Mouse (Mus musculus) intestine, postnatal 0 days (tissue): ENCODE results near the gene Usp4. TPM values are rescaled to one million over a fixed set of nuclear protein-coding genes. Genes with fewer than 3 reads are reported as not detected.

Source experiments
- ATAC-seq: fragments of 200-750 bp; cut with Nextera tagmentation; 2 replicates; pipeline ENCODE4 v1.8.0; 2017; ENCODE audit warnings: mild to moderate bottlenecking, moderate TSS enrichment, moderate library complexity
- H3K27ac ChIP-seq: fragments of 300-500 bp; sonication (generic); 2 replicates; pipeline ENCODE4 v1.5.1; 2014; ENCODE audit warnings: mild to moderate bottlenecking, low read depth, low read length, moderate library complexity
- H3K27me3 ChIP-seq: fragments of 300-500 bp; sonication (generic); replicated peaks from 2 replicates; pipeline ENCODE4 v1.6.1; 2014; ENCODE audit warnings: low read length, mixed read lengths; ENCODE audit not compliant: control insufficient read depth, insufficient read depth
- H3K36me3 ChIP-seq: fragments of 300-500 bp; sonication (generic); 2 replicates; pipeline ENCODE4 v1.6.1; 2014; ENCODE audit warnings: mild to moderate bottlenecking, moderate library complexity; ENCODE audit not compliant: control insufficient read depth, insufficient read depth
- H3K4me1 ChIP-seq: fragments of 300-500 bp; sonication (generic); replicated peaks from 2 replicates; pipeline ENCODE4 v1.6.1; 2014; ENCODE audit warnings: antibody characterized with exemption, low read length, mixed read lengths; ENCODE audit not compliant: control insufficient read depth, insufficient read depth
- H3K4me2 ChIP-seq: fragments of 300-500 bp; sonication (generic); replicated peaks from 2 replicates; pipeline ENCODE4 v1.6.1; 2014; ENCODE audit warnings: low read depth, mild to moderate bottlenecking, moderate library complexity
- H3K4me3 ChIP-seq: fragments of 300-500 bp; sonication (generic); 2 replicates; pipeline ENCODE4 v1.5.1; 2014; ENCODE audit warnings: low read depth, low read length
- H3K9ac ChIP-seq: fragments of 300-500 bp; sonication (generic); 2 replicates; pipeline ENCODE4 v1.6.1; 2014; ENCODE audit warnings: mild to moderate bottlenecking, low read depth, low read length
- H3K9me3 ChIP-seq: fragments of 300-500 bp; sonication (generic); 2 replicates; pipeline ENCODE4 v1.6.1; 2016; ENCODE audit warnings: mixed run types; ENCODE audit not compliant: control insufficient read depth
- CTCF ChIP-seq: sonication (generic); IDR thresholded peaks from 2 replicates; pipeline ENCODE4 v1.5.1; 2016; ENCODE audit warnings: low read depth, mild to moderate bottlenecking, control low read depth, antibody characterized with exemption, moderate library complexity
- WGBS: fragments of 180-500 bp; shearing (Covaris S2); extraction: QIAGEN DNeasy Blood & Tissue Kit; methylation state at CpG from one replicate; pipeline ENCODE4 v1.1.7; 2014; 5-methylcytosine and 5-hydroxymethylcytosine counted together
- polyA plus RNA-seq: library from polyadenylated mRNA; unstranded; fragments of >200 nt; fragmentation: Nextera tagmentation; extraction: Ambion mirVana; gene quantifications from 2 replicates; pipeline ENCODE4 v1.2.1, GENCODE M21; 2015

Usp4 gene
- polyA plus RNA-seq, 1 experiment from 2014 or later, result 45.2 TPM

GRCm38 (mm10) chr9:108411381-108411942 lies 63.8 kb downstream of the Usp4 start:
- H3K4me2 ChIP-seq, result no peak overlapping the region
- no peaks in the 10 kb centered on the region for H3K9me3 ChIP-seq
- H3K27me3 ChIP-seq, result no peaks in the 10 kb centered on the region
- ATAC-seq, result no peak
- H3K27ac ChIP-seq, result no peak overlapping the region
- H3K4me3 ChIP-seq, result no peak overlapping the region
- H3K4me1 ChIP-seq, result no peaks in the 10 kb centered on the region
- WGBS, result 80% methylated on average over 9 of the region's 9 CpGs
- H3K9ac ChIP-seq, result no peak overlapping the region
- H3K36me3 ChIP-seq, result no peaks in the 10 kb centered on the region
- no peak for TF ChIP-seq CTCF

GRCm38 (mm10) chr9:108412221-108412620 lies 64.6 kb downstream of the Usp4 start:
- peak; percentile 72 for TF ChIP-seq CTCF
- no peak for ATAC-seq
- Histone ChIP-seq H3K9ac (no peak overlapping the region), H3K9me3 (no peaks in the 10 kb centered on the region), H3K27ac (no peak overlapping the region), H3K4me2 (no peak overlapping the region), H3K4me1 (no peaks in the 10 kb centered on the region), H3K27me3 (no peaks in the 10 kb centered on the region), H3K4me3 (no peak overlapping the region), H3K36me3 (no peaks in the 10 kb centered on the region)
- 58% methylated on average over 1 of the region's 1 CpGs for WGBS

- H3K4me3 ChIP-seq, result no peak within 1 kb of the TSS
These were observed 80.7 kb downstream of the Usp4 start, which contains the start of gene Ccdc36 for GRCm38 (mm10) chr9:108428384-108428783. TSS of gene Ccdc36 (minus strand) at chr9:108428484.

GRCm38 (mm10) chr9:108431431-108432067 lies 83.9 kb downstream of the Usp4 start:
- H3K4me2 ChIP-seq, result peak overlapping the region; percentile 44; the same call in 1 of the 2 replicates
- no peak for ATAC-seq
- no peaks in the 10 kb centered on the region for H3K4me1 ChIP-seq
- 51% methylated on average over 32 of the region's 32 CpGs for WGBS
- no peak overlapping the region for H3K9ac ChIP-seq
- H3K27me3 ChIP-seq, result no peaks in the 10 kb centered on the region
- H3K36me3 ChIP-seq, result no peaks in the 10 kb centered on the region
- H3K4me3 ChIP-seq, result peak overlapping the region; percentile 7; the same call in 1 of the 2 replicates
- no peak for TF ChIP-seq CTCF
- no peak overlapping the region for H3K27ac ChIP-seq
- H3K9me3 ChIP-seq, result no peaks in the 10 kb centered on the region

More at GRCm38 (mm10) chr9:108428384-108428783, 80.7 kb downstream of the Usp4 start, which contains the start of gene Ccdc36:
- Histone ChIP-seq H3K9me3 (no peaks in the 10 kb centered on the region), H3K4me1 (no peaks in the 10 kb centered on the region), H3K4me2 (no peak within 1 kb of the TSS), H3K9ac (no peak within 1 kb of the TSS), H3K36me3 (no peaks in the 10 kb centered on the region), H3K27ac (no peak within 1 kb of the TSS), H3K27me3 (no peaks in the 10 kb centered on the region)
- no peak for TF ChIP-seq CTCF
- ATAC-seq, result no peak

GRCm38 (mm10) chr9:108436182-108436581 lies 88.5 kb downstream of the Usp4 start, which contains the start of gene BC048562:
TSS of gene BC048562 (plus strand) at chr9:108436482.
- no peak for ATAC-seq
- H3K4me2 ChIP-seq, result no peak within 1 kb of the TSS

GRCm38 (mm10) chr9:108439176-108439575 lies 91.5 kb downstream of the Usp4 start:
- no peak overlapping the region for H3K4me3 ChIP-seq
- no peak overlapping the region for H3K27ac ChIP-seq
- no peaks in the 10 kb centered on the region for H3K9me3 ChIP-seq
- no peak overlapping the region for H3K4me2 ChIP-seq
- no peak for ATAC-seq
- no peaks in the 10 kb centered on the region for H3K4me1 ChIP-seq
- no peak overlapping the region for H3K9ac ChIP-seq
- TF ChIP-seq CTCF, result no peak
- no peaks in the 10 kb centered on the region for H3K36me3 ChIP-seq
- 76% methylated on average over 6 of the region's 6 CpGs for WGBS
- no peaks in the 10 kb centered on the region for H3K27me3 ChIP-seq

More at GRCm38 (mm10) chr9:108436182-108436581, 88.5 kb downstream of the Usp4 start, which contains the start of gene BC048562:
- Histone ChIP-seq H3K27ac (no peak within 1 kb of the TSS), H3K9me3 (no peaks in the 10 kb centered on the region), H3K36me3 (no peaks in the 10 kb centered on the region), H3K4me3 (no peak within 1 kb of the TSS), H3K27me3 (no peaks in the 10 kb centered on the region), H3K9ac (no peak within 1 kb of the TSS), H3K4me1 (no peaks in the 10 kb centered on the region)
- no peak for TF ChIP-seq CTCF
- WGBS, result 67% methylated on average over 3 of the region's 3 CpGs
